Mouse (Mus musculus) midbrain, embryonic 13.5 days (tissue): ENCODE measurements at regions not wholly inside any gene's neighbourhood (a gene's known extent, or its start where the extent isn't known, plus 50 kb on each side); places are given as distances from the start of the nearest gene placed in this dataset.
A peak's percentile ranks its signal among the peaks of the same experiment; 100 is the strongest.

ENCODE experiments used
- ATAC-seq: fragments of 200-750 bp; cut with Nextera tagmentation; 2 replicates; pipeline ENCODE4 v1.8.0; 2017; ENCODE audit warnings: mild to moderate bottlenecking, moderate TSS enrichment, moderate library complexity
- H3K27ac ChIP-seq: fragments of 300-500 bp; sonication (generic); 2 replicates; pipeline ENCODE4 v1.5.1; 2015; ENCODE audit warnings: inconsistent platforms, mild to moderate bottlenecking, moderate library complexity
- H3K27me3 ChIP-seq: fragments of 300-500 bp; sonication (generic); 2 replicates; pipeline ENCODE4 v1.6.1; 2015; ENCODE audit warnings: mild to moderate bottlenecking, inconsistent platforms
- H3K36me3 ChIP-seq: fragments of 300-500 bp; sonication (generic); 2 replicates; pipeline ENCODE4 v1.6.1; 2015; ENCODE audit warnings: mild to moderate bottlenecking, inconsistent platforms
- H3K4me1 ChIP-seq: fragments of 300-500 bp; sonication (generic); replicated peaks from 2 replicates; pipeline ENCODE4 v1.6.1; 2015; ENCODE audit warnings: inconsistent platforms
- H3K4me2 ChIP-seq: fragments of 300-500 bp; sonication (generic); replicated peaks from 2 replicates; pipeline ENCODE4 v1.6.1; 2015; ENCODE audit warnings: moderate library complexity, mild to moderate bottlenecking, inconsistent platforms
- H3K4me3 ChIP-seq: fragments of 300-500 bp; sonication (generic); replicated peaks from 2 replicates; pipeline ENCODE4 v1.5.1; 2015; ENCODE audit warnings: mild to moderate bottlenecking, inconsistent platforms
- H3K9ac ChIP-seq: fragments of 300-500 bp; sonication (generic); replicated peaks from 2 replicates; pipeline ENCODE4 v1.6.1; 2015; ENCODE audit warnings: mild to moderate bottlenecking, inconsistent platforms
- H3K9me3 ChIP-seq: fragments of 300-500 bp; sonication (generic); 2 replicates; pipeline ENCODE4 v1.6.1; 2016; ENCODE audit warnings: mild to moderate bottlenecking, inconsistent platforms
- WGBS: fragments of 180-500 bp; shearing (Covaris S2); methylation state at CpG from one replicate; pipeline ENCODE4 v1.1.7; 2015; 5-methylcytosine and 5-hydroxymethylcytosine counted together

- H3K4me2 ChIP-seq: no peak overlapping the region
- no peak overlapping the region for H3K9ac ChIP-seq
- ATAC-seq: no peak
- H3K4me3 ChIP-seq: no peak overlapping the region
- WGBS: 82% methylated on average over 4 of the region's 4 CpGs
- H3K27ac ChIP-seq: no peak overlapping the region
- H3K27me3 ChIP-seq: no peaks in the 10 kb centered on the region
- H3K9me3 ChIP-seq: no peaks in the 10 kb centered on the region
- H3K4me1 ChIP-seq: no peaks in the 10 kb centered on the region
- no peaks in the 10 kb centered on the region for H3K36me3 ChIP-seq
These were observed 121.5 kb downstream of the Evx1 start for GRCm38 (mm10) chr6:52434771-52435170.

- Histone ChIP-seq H3K36me3 (no peaks in the 10 kb centered on the region), H3K9ac (no peak overlapping the region), H3K4me1 (no peaks in the 10 kb centered on the region), H3K27me3 (no peaks in the 10 kb centered on the region), H3K27ac (no peak overlapping the region), H3K9me3 (no peaks in the 10 kb centered on the region), H3K4me3 (no peak overlapping the region), H3K4me2 (no peak overlapping the region)
- ATAC-seq: no peak
- WGBS: 81% methylated on average over 5 of the region's 5 CpGs
These were observed 122.1 kb downstream of the Evx1 start for GRCm38 (mm10) chr6:52435358-52435757.

- H3K4me3 ChIP-seq: no peak overlapping the region
- 49% methylated on average over 8 of the region's 8 CpGs for WGBS
- ATAC-seq: no peak
These were observed 125.1 kb downstream of the Evx1 start for GRCm38 (mm10) chr6:52438366-52438765.

DNA sequence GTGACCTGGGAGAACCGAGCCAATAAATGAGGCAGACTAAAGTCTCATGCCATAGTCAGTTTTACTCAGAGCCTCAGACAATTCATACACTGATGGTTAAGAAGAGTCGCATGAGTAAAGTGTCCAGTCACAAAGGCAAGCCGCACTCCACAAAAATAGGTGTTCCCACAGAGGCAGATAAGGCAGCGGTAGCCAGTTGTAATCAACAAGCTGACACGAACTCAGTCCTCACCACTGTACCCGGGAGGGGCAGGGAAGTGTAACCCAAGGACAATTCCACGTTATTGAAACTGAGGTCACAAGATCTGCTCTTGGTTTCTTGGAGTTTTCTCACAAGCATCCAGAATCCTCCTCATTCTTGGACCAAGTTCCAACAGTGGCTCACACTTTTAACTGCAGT is 125.9 kb downstream of the Evx1 start:
- no peaks in the 10 kb centered on the region for H3K36me3 ChIP-seq
- H3K27me3 ChIP-seq: peaks cover 4% of the 10 kb centered on the region; the same call in 1 of the 2 replicates
- ATAC-seq: no peak
- no peak overlapping the region for H3K4me2 ChIP-seq
- H3K27ac ChIP-seq: no peak overlapping the region
- no peaks in the 10 kb centered on the region for H3K9me3 ChIP-seq
- no peak overlapping the region for H3K4me3 ChIP-seq
- H3K9ac ChIP-seq: no peak overlapping the region
- H3K4me1 ChIP-seq: peaks cover 11% of the 10 kb centered on the region
- 89% methylated on average over 7 of the region's 7 CpGs for WGBS

More at GRCm38 (mm10) chr6:52438366-52438765, 125.1 kb downstream of the Evx1 start:
- H3K4me1 ChIP-seq: peaks cover 7% of the 10 kb centered on the region
- no peak overlapping the region for H3K27ac ChIP-seq
- H3K36me3 ChIP-seq: no peaks in the 10 kb centered on the region
- H3K9me3 ChIP-seq: no peaks in the 10 kb centered on the region
- H3K4me2 ChIP-seq: no peak overlapping the region
- H3K9ac ChIP-seq: no peak overlapping the region
- H3K27me3 ChIP-seq: no peaks in the 10 kb centered on the region

- H3K36me3 ChIP-seq: no peaks in the 10 kb centered on the region
These were observed 126.9 kb downstream of the Evx1 start for GRCm38 (mm10) chr6:52440160-52440559.

DNA sequence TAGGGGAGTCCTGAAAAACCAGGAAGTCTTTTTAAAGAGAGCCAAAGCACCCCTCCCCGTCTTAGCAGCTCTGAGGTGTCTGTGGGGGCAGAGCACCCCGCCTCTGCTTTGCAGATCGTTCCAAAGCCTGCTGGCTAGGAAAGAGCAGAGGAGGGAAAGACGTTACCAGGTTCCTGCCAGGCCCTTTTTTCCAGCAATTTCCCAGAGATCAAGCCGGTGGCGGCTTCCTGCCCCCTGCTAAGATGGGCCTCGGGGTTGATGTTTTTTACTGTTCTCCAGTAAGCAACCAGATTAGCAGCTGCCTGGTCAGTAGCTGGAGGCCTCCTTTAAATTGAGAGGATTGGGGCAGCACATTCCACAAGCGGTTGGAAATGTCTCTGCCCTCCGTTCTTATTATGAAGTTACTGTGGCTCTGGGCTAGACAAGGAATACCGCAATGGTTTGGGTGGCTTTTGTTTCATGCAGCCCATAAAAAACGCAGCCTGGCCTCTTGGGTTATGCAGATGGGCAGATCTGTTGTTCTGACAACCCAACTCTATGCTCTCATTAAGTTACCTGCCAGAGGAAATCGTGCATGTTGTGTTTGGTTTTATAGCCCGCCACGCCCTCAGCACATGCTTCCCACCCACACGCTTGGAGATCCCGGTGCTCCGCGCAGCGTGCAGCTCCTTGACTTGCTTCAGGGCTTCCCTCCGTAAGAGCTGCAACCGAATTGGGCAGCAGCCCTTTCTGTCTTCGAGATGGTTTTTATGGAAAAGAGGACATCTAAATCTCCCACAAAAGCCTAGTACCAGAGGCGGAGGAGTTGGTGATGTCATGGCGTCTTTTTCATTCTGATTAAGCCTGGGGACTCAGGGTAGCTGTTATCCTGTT is 130.1 kb downstream of the Evx1 start:
- 34% methylated on average over 24 of the region's 24 CpGs for WGBS
- H3K4me1 ChIP-seq: peaks cover 11% of the 10 kb centered on the region
- H3K9ac ChIP-seq: no peak overlapping the region
- no peaks in the 10 kb centered on the region for H3K9me3 ChIP-seq
- no peak overlapping the region for H3K4me3 ChIP-seq
- ATAC-seq: no peak
- peak overlapping the region; percentile 25 for H3K4me2 ChIP-seq
- H3K27me3 ChIP-seq: peaks cover 4% of the 10 kb centered on the region; the same call in 1 of the 2 replicates
- no peak overlapping the region for H3K27ac ChIP-seq
- no peaks in the 10 kb centered on the region for H3K36me3 ChIP-seq

More at GRCm38 (mm10) chr6:52440160-52440559, 126.9 kb downstream of the Evx1 start:
- Histone ChIP-seq H3K9ac (no peak overlapping the region), H3K4me1 (peaks cover 11% of the 10 kb centered on the region), H3K4me2 (no peak overlapping the region), H3K27me3 (peaks cover 4% of the 10 kb centered on the region; the same call in 1 of the 2 replicates), H3K9me3 (no peaks in the 10 kb centered on the region), H3K4me3 (no peak overlapping the region), H3K27ac (no peak overlapping the region)
- ATAC-seq: no peak
- WGBS: 80% methylated on average over 3 of the region's 3 CpGs

GRCm38 (mm10) chr6:52458828-52459227 is 145.5 kb downstream of the Evx1 start:
- Histone ChIP-seq H3K4me1 (no peaks in the 10 kb centered on the region), H3K27me3 (no peaks in the 10 kb centered on the region), H3K27ac (no peak overlapping the region), H3K9ac (no peak overlapping the region), H3K36me3 (no peaks in the 10 kb centered on the region), H3K9me3 (peaks cover 5% of the 10 kb centered on the region), H3K4me3 (no peak overlapping the region), H3K4me2 (no peak overlapping the region)
- ATAC-seq: no peak
- WGBS: 91% methylated on average over 11 of the region's 11 CpGs

DNA sequence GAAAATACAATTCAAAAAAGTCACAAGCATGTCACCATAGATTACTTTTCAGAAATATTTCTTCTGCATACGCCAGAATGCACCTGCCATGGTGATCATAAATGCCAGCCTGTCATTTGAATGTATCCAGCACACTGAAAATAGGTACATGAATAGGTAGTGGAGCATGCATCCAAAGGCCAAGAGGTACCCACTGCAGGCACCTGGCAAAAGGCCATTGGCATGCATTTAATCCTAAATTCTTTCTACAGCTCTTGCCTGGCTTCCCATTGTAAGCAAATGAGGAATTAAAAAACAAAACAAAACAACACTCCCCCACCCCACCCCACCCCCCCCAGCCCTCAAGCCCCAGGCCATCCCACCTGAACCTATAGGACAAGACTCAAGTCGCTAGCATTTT is 147.9 kb downstream of the Evx1 start:
- ATAC-seq: no peak
- no peak overlapping the region for H3K27ac ChIP-seq
- no peaks in the 10 kb centered on the region for H3K36me3 ChIP-seq
- no peaks in the 10 kb centered on the region for H3K27me3 ChIP-seq
- H3K4me3 ChIP-seq: no peak overlapping the region
- no peak overlapping the region for H3K4me2 ChIP-seq
- 89% methylated on average over 2 of the region's 2 CpGs for WGBS
- H3K9me3 ChIP-seq: peaks cover 5% of the 10 kb centered on the region
- H3K9ac ChIP-seq: no peak overlapping the region
- H3K4me1 ChIP-seq: no peaks in the 10 kb centered on the region

- H3K27me3 ChIP-seq: no peaks in the 10 kb centered on the region
- no peak overlapping the region for H3K9ac ChIP-seq
- no peaks in the 10 kb centered on the region for H3K4me1 ChIP-seq
- H3K4me2 ChIP-seq: no peak overlapping the region
- 95% methylated on average over 12 of the region's 12 CpGs for WGBS
- H3K36me3 ChIP-seq: no peaks in the 10 kb centered on the region
- no peak for ATAC-seq
- no peak overlapping the region for H3K27ac ChIP-seq
- no peak overlapping the region for H3K4me3 ChIP-seq
- H3K9me3 ChIP-seq: no peaks in the 10 kb centered on the region
These were observed 150.1 kb downstream of the Evx1 start for GRCm38 (mm10) chr6:52463369-52463768.

DNA sequence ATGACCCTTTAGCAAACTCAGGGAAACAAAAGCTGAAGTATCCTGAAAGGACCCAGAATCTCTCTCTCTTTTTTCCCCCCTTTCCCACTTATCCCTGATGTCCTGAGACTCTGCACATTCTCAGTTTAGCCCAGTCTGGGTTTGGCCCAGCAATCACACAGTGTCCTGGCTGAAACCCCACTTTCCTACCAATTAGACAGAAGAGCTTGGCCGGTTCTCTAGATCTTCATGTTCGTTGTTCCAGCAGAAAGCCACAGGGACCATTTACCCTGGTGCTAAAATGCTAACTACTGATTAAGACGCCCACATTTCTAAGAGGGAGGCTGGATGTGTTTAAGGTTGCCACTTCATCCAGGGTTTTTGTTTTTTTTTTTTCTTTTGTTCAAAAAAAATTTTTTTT is 151.3 kb downstream of the Evx1 start:
- H3K36me3 ChIP-seq: no peaks in the 10 kb centered on the region
- H3K9me3 ChIP-seq: no peaks in the 10 kb centered on the region
- no peak overlapping the region for H3K9ac ChIP-seq
- no peak overlapping the region for H3K4me2 ChIP-seq
- ATAC-seq: no peak
- H3K4me1 ChIP-seq: no peaks in the 10 kb centered on the region
- no peaks in the 10 kb centered on the region for H3K27me3 ChIP-seq
- H3K27ac ChIP-seq: no peak overlapping the region
- H3K4me3 ChIP-seq: no peak overlapping the region
- WGBS: 82% methylated on average over 3 of the region's 3 CpGs

DNA sequence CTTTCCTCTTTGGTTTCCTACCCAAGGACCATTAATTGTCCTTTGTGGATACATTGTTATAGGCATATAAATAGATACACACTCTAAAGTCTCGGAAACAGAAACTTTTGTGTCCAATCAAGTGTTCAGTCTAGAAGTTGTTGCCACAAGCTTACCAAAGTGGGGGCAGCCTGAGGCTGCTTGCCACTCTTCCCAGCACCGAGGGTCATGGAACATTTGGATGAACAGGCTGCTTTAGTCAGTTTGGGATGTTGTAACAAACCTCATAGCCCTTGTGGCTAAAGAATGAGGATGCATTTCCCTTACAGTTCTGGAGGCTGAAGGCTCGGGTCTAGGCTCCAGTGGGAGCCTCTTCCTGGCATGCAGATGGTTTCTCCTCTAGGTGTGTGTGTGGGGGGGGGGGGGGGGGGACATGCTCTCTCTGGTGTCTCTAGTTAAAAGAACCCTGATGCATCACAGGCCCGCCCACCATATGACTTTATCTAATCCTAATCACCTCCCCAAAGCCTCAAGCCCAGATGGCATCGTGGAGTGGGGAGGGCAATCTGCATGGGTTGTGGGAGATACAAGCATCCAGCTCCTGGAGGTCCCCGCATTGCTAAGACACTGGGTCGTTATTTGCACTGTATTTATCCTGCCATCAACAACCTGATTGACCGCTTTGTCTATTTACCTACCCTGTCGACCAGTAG is 152.7 kb downstream of the Evx1 start:
- no peak overlapping the region for H3K9ac ChIP-seq
- H3K4me1 ChIP-seq: no peaks in the 10 kb centered on the region
- no peaks in the 10 kb centered on the region for H3K27me3 ChIP-seq
- ATAC-seq: no peak
- H3K27ac ChIP-seq: no peak overlapping the region
- no peaks in the 10 kb centered on the region for H3K36me3 ChIP-seq
- H3K9me3 ChIP-seq: no peaks in the 10 kb centered on the region
- no peak overlapping the region for H3K4me2 ChIP-seq
- 82% methylated on average over 9 of the region's 9 CpGs for WGBS
- no peak overlapping the region for H3K4me3 ChIP-seq

GRCm38 (mm10) chr6:52470831-52471230 is 157.5 kb downstream of the Evx1 start:
- H3K4me1 ChIP-seq: peaks cover 13% of the 10 kb centered on the region; the same call in 1 of the 2 replicates
- no peak overlapping the region for H3K4me3 ChIP-seq
- WGBS: 85% methylated on average over 13 of the region's 13 CpGs
- H3K9ac ChIP-seq: no peak overlapping the region
- no peaks in the 10 kb centered on the region for H3K36me3 ChIP-seq
- H3K27me3 ChIP-seq: no peaks in the 10 kb centered on the region
- H3K4me2 ChIP-seq: no peak overlapping the region
- no peak overlapping the region for H3K27ac ChIP-seq
- no peak for ATAC-seq
- no peaks in the 10 kb centered on the region for H3K9me3 ChIP-seq
